Mouse (Mus musculus): Measurements from ENCODE around the gene Tmem207. TPM values are rescaled to one million over a fixed set of nuclear protein-coding genes. Genes with fewer than 3 reads are reported as not detected.
"Not testable (repeated sequence)": the region's sequence is repeated elsewhere in the genome, so short reads cannot be mapped to it uniquely, and the experiment has no call there.

The Tmem207 gene
- total RNA-seq (2021): not detected
- long read RNA-seq, experiment 1: 0 reads
- long read RNA-seq, experiment 2: 0 reads

GRCm38 (mm10) chr16:26526669-26527068, at the start of gene Tmem207:
Gene Tmem207 (minus strand): TSS chr16:26526769.
- DNase-seq: no peak
- intact Hi-C loops (cut with DNase I): no loop called here

GRCm38 (mm10) chr16:26574173-26574572, 47.6 kb upstream of the Tmem207 start:
- intact Hi-C loops (cut with DNase I): no loop called here
- no peak for DNase-seq

- intact Hi-C loops (cut with DNase I): no loop called here
- DNase-seq: no peak
Measured at GRCm38 (mm10) chr16:26571836-26572235, 45.3 kb upstream of the Tmem207 start.

GRCm38 (mm10) chr16:26569387-26569978, 42.9 kb upstream of the Tmem207 start:
- no peak for DNase-seq
- intact Hi-C loops (cut with DNase I): no loop called here

- intact Hi-C loops (cut with DNase I): no loop called here
- no peak for DNase-seq
Measured at GRCm38 (mm10) chr16:26562771-26563170, 36.2 kb upstream of the Tmem207 start.

- intact Hi-C loops (cut with DNase I): no loop called here
Measured at GRCm38 (mm10) chr16:26561743-26562142, 35.2 kb upstream of the Tmem207 start.

GRCm38 (mm10) chr16:26558797-26559196, 32.2 kb upstream of the Tmem207 start:
- intact Hi-C loops (cut with DNase I): no loop called here

More at GRCm38 (mm10) chr16:26561743-26562142, 35.2 kb upstream of the Tmem207 start:
- DNase-seq: no peak

GRCm38 (mm10) chr16:26552234-26552633, 25.7 kb upstream of the Tmem207 start:
- no peak for DNase-seq
- intact Hi-C loops (cut with DNase I): no loop called here

More at GRCm38 (mm10) chr16:26558797-26559196, 32.2 kb upstream of the Tmem207 start:
- DNase-seq: no peak

- DNase-seq: no peak
- intact Hi-C loops (cut with DNase I): no loop called here
Measured at GRCm38 (mm10) chr16:26549221-26549620, 22.7 kb upstream of the Tmem207 start.

- intact Hi-C loops (cut with DNase I): no loop called here
- no peak for DNase-seq
Measured at GRCm38 (mm10) chr16:26546879-26547206, 20.3 kb upstream of the Tmem207 start.

- intact Hi-C loops (cut with DNase I): no loop called here
- DNase-seq: no peak
Measured at GRCm38 (mm10) chr16:26546170-26546878, 19.8 kb upstream of the Tmem207 start.

GRCm38 (mm10) chr16:26532287-26532686, 5.7 kb upstream of the Tmem207 start:
- intact Hi-C loops (cut with DNase I): no loop called here

GRCm38 (mm10) chr16:26530451-26530850, 3.9 kb upstream of the Tmem207 start:
- no peak for DNase-seq

More at GRCm38 (mm10) chr16:26532287-26532686, 5.7 kb upstream of the Tmem207 start:
- DNase-seq: no peak

GRCm38 (mm10) chr16:26527931-26528666, 1.5 kb upstream of the Tmem207 start:
- intact Hi-C loops (cut with DNase I): no loop called here
- DNase-seq: no peak

More at GRCm38 (mm10) chr16:26530451-26530850, 3.9 kb upstream of the Tmem207 start:
- intact Hi-C loops (cut with DNase I): no loop called here

GRCm38 (mm10) chr16:26525832-26526231, 737 bp downstream of the Tmem207 start:
- no peak for DNase-seq
- intact Hi-C loops (cut with DNase I): no loop called here

- no peak for DNase-seq
- intact Hi-C loops (cut with DNase I): no loop called here
Measured at GRCm38 (mm10) chr16:26519596-26519995, 7.0 kb downstream of the Tmem207 start.

GRCm38 (mm10) chr16:26504961-26505360, 21.6 kb downstream of the Tmem207 start:
- DNase-seq: no peak
- intact Hi-C loops (cut with DNase I): no loop called here

GRCm38 (mm10) chr16:26500738-26501137, 25.8 kb downstream of the Tmem207 start:
- intact Hi-C loops (cut with DNase I): no loop called here

GRCm38 (mm10) chr16:26499705-26500104, 26.9 kb downstream of the Tmem207 start:
- intact Hi-C loops (cut with DNase I); DNase-seq: not testable (repeated sequence)

More at GRCm38 (mm10) chr16:26500738-26501137, 25.8 kb downstream of the Tmem207 start:
- no peak for DNase-seq

- intact Hi-C loops (cut with DNase I): no loop called here
- DNase-seq: no peak
Measured at GRCm38 (mm10) chr16:26495721-26496120, 30.8 kb downstream of the Tmem207 start.

- intact Hi-C loops (cut with DNase I): no loop called here
- no peak for DNase-seq
Measured at GRCm38 (mm10) chr16:26471254-26471653, 55.3 kb downstream of the Tmem207 start.
